Mouse (Mus musculus): ENCODE measurements around the gene Prelp.

GRCm38 (mm10) chr1:133906420-133906819 is 14.8 kb downstream of the Prelp start:
- no peak for TF ChIP-seq MAX (IDR thresholded peaks at IDR 0.05; ENCODE audit: low read depth)
- no peak for TF ChIP-seq POLR2A (IDR thresholded peaks at IDR 0.05; ENCODE audit: insufficient read length, low read depth)
- TF ChIP-seq MYOD1 (IDR thresholded peaks at IDR 0.05; ENCODE audit: control insufficient read depth in 1 of 3, insufficient read length in 2 of 3, low read depth in 2 of 3): no peak
- TF ChIP-seq USF1 (IDR thresholded peaks at IDR 0.05; ENCODE audit: low read depth): no peak
- TF ChIP-seq REST (IDR thresholded peaks at IDR 0.05; ENCODE audit: insufficient read depth, insufficient read length): no peak
- no peak for TF ChIP-seq CEBPB (IDR thresholded peaks at IDR 0.05; ENCODE audit: insufficient read depth, poor library complexity, severe bottlenecking)
- TF ChIP-seq POLR2AphosphoS2 (IDR thresholded peaks at IDR 0.05; ENCODE audit: insufficient read length, low read depth): no peak
- no peak for TF ChIP-seq E2F4 (IDR thresholded peaks at IDR 0.05; ENCODE audit: insufficient read depth)
- TF ChIP-seq TCF12 (IDR thresholded peaks at IDR 0.05; ENCODE audit: insufficient read depth, poor library complexity, severe bottlenecking): no peak
- TF ChIP-seq TCF3 (IDR thresholded peaks at IDR 0.05; ENCODE audit: insufficient read length, low read depth): no peak
